Mouse (Mus musculus): ENCODE data around the gene Adipor2.

- TF ChIP-seq CTCF (IDR thresholded peaks at IDR 0.05; ENCODE audit: low read depth, low read length) = no peak
- no peak for TF ChIP-seq POLR2A (IDR thresholded peaks at IDR 0.05; ENCODE audit: extremely low read depth, insufficient read depth, low read length)
These were observed 95.8 kb downstream of the Adipor2 start for GRCm38 (mm10) chr6:119321752-119322151.
